Mouse (Mus musculus): ENCODE results near the gene Cadm1.

- no peak for TF ChIP-seq CTCF (IDR thresholded peaks at IDR 0.05; ENCODE audit: borderline replicate concordance, extremely low read depth, insufficient read depth, insufficient read length)
- no peak for TF ChIP-seq POLR2A (IDR thresholded peaks at IDR 0.05; ENCODE audit: borderline replicate concordance, extremely low read depth, insufficient read depth, insufficient read length, poor library complexity, severe bottlenecking)
These were observed 295.7 kb downstream of the Cadm1 start for GRCm38 (mm10) chr9:47825668-47826067.

Data from brain, embryonic 14.5 days (tissue).